Mouse (Mus musculus) testis, adult 2 months (tissue): ENCODE data around the gene Rbfox1. TPM values are rescaled to one million over a fixed set of nuclear protein-coding genes. Genes with fewer than 3 reads are reported as not detected.

Experiments
- H3K27ac ChIP-seq: fragments of 200-500 bp; 2 replicates; pipeline ENCODE4 v1.5.1; 2012; ENCODE audit warnings: low read depth, low read length; ENCODE audit not compliant: control insufficient read depth, insufficient read depth
- H3K27me3 ChIP-seq: fragments of 200-500 bp; 2 replicates; pipeline ENCODE4 v1.6.1; 2012; ENCODE audit warnings: mild to moderate bottlenecking, low read length, moderate library complexity; ENCODE audit not compliant: control insufficient read depth, insufficient read depth
- H3K36me3 ChIP-seq: fragments of 200-500 bp; 2 replicates; pipeline ENCODE4 v1.6.1; 2012; ENCODE audit warnings: mild to moderate bottlenecking, low read length; ENCODE audit not compliant: control insufficient read depth, insufficient read depth
- H3K4me1 ChIP-seq: fragments of 200-500 bp; 2 replicates; pipeline ENCODE4 v1.6.1; 2012; ENCODE audit warnings: low read length; ENCODE audit not compliant: control insufficient read depth, insufficient read depth
- H3K4me3 ChIP-seq: fragments of 200-500 bp; 2 replicates; pipeline ENCODE4 v1.5.1; 2012; ENCODE audit warnings: low read depth, mild to moderate bottlenecking, low read length, moderate library complexity, mixed read lengths; ENCODE audit not compliant: control insufficient read depth
- CTCF ChIP-seq: fragments of 200-500 bp; IDR thresholded peaks from 2 replicates; pipeline ENCODE4 v1.5.1; 2012; ENCODE audit warnings: low read depth, mild to moderate bottlenecking, inconsistent platforms, low read length, moderate library complexity; ENCODE audit not compliant: control insufficient read depth, insufficient read depth, insufficient replicate concordance
- POLR2A ChIP-seq: fragments of 200-500 bp; IDR thresholded peaks from 2 replicates; pipeline ENCODE4 v1.6.1; 2012; ENCODE audit warnings: low read depth, mild to moderate bottlenecking, inconsistent platforms, low read length, moderate library complexity; ENCODE audit not compliant: control insufficient read depth
- polyA plus RNA-seq: library from polyadenylated mRNA; depleted of rRNA; stranded (reverse); fragments of >200 nt; gene quantifications from 2 replicates; pipeline ENCODE4 v1.2.3, GENCODE M21; 2012

The Rbfox1 gene
- polyA plus RNA-seq, 1 experiment = 0.23 TPM

DNA sequence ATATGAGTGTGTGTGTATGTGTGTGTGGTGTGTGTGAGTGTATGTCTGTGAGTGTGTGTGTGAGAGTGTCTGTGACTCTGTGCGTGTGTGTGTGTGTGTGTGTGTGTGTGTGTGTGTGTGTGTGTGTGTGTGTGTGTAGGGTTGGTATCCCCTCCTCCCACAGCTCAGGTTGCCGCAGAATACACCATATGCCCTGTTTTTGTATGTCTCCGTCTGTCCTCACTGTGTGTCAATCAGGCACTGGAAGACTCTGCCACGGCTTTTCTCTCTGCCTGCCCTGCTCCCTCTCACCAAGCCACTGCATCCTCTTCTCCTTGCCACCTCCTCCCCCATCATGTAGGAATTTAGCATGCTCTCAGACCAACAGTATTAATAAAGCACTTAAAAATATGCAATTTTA is 1084.8 kb downstream of the Rbfox1 start:
- no peaks in the 10 kb centered on the region for H3K36me3 ChIP-seq
- no peak overlapping the region for H3K27ac ChIP-seq
- TF ChIP-seq CTCF (no peak), POLR2A (no peak)
- no peak overlapping the region for H3K4me3 ChIP-seq
- no peaks in the 10 kb centered on the region for H3K4me1 ChIP-seq
- H3K27me3 ChIP-seq = no peaks in the 10 kb centered on the region

DNA sequence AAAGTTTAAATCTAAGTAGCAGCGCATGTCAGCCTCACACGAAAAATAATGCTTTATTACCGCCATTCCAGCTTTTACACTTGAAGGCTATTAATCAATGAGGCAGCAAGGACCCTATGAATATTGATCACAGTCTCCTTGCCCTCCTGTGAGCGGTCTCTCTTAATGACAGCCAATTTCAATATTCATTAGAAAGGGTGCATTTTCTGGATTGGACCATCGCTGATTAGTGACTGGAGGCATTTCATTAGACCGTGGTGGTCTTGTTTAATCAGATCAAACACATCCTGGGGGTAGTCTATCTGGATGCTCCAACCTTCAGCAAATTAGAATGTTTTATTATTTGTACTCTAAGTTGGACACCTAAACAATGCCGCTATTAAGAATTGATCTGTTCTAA is 1091.2 kb downstream of the Rbfox1 start:
- Histone ChIP-seq H3K4me1 (no peaks in the 10 kb centered on the region), H3K36me3 (no peaks in the 10 kb centered on the region), H3K27ac (no peak overlapping the region), H3K27me3 (no peaks in the 10 kb centered on the region), H3K4me3 (no peak overlapping the region)
- TF ChIP-seq CTCF = no peak
- TF ChIP-seq POLR2A = no peak

DNA sequence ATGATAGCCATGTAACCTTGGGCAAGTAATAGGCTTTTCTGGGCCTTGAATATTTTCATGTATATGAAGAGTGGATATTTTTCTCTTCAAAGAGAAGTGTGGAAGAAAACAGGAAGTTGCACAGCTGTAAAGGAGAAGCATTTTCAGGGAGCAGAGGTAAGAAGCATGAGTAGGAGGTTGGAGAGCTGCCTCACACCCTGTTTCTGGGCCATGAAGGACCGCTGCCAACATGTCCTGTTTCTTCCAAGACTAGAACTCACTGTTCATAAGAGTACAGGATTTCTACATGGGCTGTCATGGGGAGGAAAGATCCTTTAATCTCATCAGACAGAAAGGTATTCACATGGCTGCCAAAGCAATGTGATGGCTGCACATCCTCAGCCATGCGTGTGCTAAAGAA is 1098.8 kb downstream of the Rbfox1 start:
- TF ChIP-seq CTCF (no peak), POLR2A (no peak)
- no peaks in the 10 kb centered on the region for H3K27me3 ChIP-seq
- no peak overlapping the region for H3K27ac ChIP-seq

DNA sequence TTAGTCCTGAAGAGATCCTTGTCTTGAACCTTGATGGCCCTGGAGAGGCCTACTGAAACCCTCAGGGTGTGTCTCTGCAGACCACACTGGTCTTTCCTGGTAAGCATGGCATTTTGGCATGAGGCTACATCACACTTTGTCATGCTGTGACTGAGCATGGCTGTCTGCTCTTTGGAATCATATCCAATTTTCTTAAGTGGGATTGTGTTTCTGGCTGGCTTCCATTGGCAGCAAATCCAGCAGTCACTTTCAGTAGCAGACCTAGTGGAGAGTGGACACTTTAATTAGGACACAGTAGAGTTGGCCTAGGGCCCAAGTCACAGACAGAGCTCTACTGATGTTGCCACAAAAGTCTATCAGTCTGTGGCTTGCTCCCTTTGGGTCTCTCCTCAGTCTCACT is 1100.9 kb downstream of the Rbfox1 start:
- no peaks in the 10 kb centered on the region for H3K36me3 ChIP-seq
- TF ChIP-seq POLR2A (no peak), CTCF (no peak)
- H3K4me3 ChIP-seq = no peak overlapping the region
- no peaks in the 10 kb centered on the region for H3K27me3 ChIP-seq
- no peak overlapping the region for H3K27ac ChIP-seq
- no peaks in the 10 kb centered on the region for H3K4me1 ChIP-seq

More for the DNA sequence above, 1098.8 kb downstream of the Rbfox1 start:
- Histone ChIP-seq H3K4me3 (no peak overlapping the region), H3K36me3 (no peaks in the 10 kb centered on the region), H3K4me1 (no peaks in the 10 kb centered on the region)

DNA sequence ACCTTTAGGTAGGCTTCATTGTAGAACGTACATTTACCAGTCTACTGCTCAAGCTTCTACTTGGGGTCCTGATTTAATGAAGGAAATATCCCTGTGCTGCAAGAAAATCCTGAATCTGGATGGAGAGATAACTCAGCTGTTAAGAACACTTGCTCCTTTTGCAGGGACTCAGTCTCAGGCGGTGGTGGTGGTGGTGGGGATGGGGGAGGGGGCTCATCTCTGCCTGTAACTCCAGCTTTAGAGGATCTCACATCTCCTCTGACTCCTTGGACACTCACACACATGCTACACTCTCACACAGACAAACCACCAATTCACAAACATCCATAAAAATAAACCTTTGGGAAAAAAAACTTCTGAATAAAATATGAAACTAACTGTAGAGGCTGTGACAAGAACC is 1101.3 kb downstream of the Rbfox1 start:
- Histone ChIP-seq H3K36me3 (no peaks in the 10 kb centered on the region), H3K4me1 (no peaks in the 10 kb centered on the region), H3K4me3 (no peak overlapping the region), H3K27me3 (no peaks in the 10 kb centered on the region), H3K27ac (no peak overlapping the region)
- TF ChIP-seq CTCF (no peak), POLR2A (no peak)

DNA sequence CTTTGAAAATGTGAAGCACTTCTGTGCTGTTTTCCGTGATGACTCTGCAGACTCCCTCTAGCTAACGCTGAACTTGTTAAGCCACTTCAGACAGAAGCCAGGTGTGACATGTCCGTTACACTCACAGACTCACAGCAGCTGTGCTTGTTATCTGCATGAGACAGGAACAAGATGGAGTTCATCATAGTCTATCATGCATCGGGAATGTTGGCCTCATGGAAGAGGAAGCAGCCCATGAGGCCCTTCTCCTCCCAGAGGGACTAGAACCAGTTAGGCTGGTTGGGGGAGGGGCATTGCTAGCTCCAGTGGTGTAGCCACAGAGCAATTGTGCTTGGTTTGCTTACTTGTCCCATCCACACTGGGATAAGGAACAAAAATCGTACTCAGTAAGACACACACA is 1107.1 kb downstream of the Rbfox1 start:
- no peaks in the 10 kb centered on the region for H3K4me1 ChIP-seq
- TF ChIP-seq POLR2A (no peak), CTCF (no peak)
- H3K4me3 ChIP-seq = no peak overlapping the region
- no peak overlapping the region for H3K27ac ChIP-seq
- no peaks in the 10 kb centered on the region for H3K27me3 ChIP-seq
- H3K36me3 ChIP-seq = no peaks in the 10 kb centered on the region

DNA sequence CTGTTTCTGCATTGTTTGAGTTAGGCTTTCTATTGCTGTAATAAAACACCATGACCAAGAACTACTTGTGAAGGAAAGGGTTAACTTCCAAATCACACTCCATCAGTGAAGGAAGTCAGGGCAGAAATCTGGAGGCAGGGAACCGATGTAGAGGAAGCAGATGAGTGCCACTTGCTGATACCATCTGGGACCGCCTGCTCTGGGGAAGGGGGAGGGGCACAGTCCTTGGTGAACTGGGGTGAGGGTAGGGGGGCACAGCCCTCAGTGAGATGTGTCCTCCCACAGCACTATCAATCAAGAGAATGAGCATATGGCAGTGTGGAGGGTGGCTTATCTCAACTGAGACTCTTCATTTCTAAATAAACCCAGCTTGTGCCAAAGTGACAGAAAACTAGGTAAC is 1108.0 kb downstream of the Rbfox1 start:
- no peak for TF ChIP-seq POLR2A
- no peak for TF ChIP-seq CTCF

DNA sequence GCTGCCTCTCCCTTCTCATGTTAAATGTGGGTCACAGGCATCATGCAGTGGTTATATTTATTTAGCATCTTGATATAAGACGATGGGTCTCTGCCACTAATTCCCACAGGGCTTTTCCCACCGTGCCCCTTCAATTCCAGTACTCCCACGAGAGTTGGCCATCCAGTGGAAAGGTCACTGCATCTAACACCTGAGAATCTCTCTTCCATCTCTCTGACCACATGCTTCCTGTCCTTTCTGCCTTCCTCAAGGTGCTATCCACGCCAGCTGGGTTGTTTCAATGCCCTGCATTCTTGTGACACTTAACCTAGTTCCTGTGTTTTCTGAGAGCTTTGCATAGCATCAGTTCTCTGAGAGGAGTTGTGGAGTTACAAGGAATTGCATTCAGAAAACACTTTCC is 1112.0 kb downstream of the Rbfox1 start:
- TF ChIP-seq CTCF = no peak
- no peak for TF ChIP-seq POLR2A
- H3K36me3 ChIP-seq = no peaks in the 10 kb centered on the region
- H3K4me3 ChIP-seq = no peak overlapping the region
- H3K27ac ChIP-seq = no peak overlapping the region
- H3K4me1 ChIP-seq = no peaks in the 10 kb centered on the region
- H3K27me3 ChIP-seq = no peaks in the 10 kb centered on the region

More for the DNA sequence above, 1108.0 kb downstream of the Rbfox1 start:
- Histone ChIP-seq H3K27me3 (no peaks in the 10 kb centered on the region), H3K27ac (no peak overlapping the region), H3K4me1 (no peaks in the 10 kb centered on the region), H3K4me3 (no peak overlapping the region), H3K36me3 (no peaks in the 10 kb centered on the region)
